ENCODE assay signal across 8 mouse cellular contexts in the genomic region with DNA sequence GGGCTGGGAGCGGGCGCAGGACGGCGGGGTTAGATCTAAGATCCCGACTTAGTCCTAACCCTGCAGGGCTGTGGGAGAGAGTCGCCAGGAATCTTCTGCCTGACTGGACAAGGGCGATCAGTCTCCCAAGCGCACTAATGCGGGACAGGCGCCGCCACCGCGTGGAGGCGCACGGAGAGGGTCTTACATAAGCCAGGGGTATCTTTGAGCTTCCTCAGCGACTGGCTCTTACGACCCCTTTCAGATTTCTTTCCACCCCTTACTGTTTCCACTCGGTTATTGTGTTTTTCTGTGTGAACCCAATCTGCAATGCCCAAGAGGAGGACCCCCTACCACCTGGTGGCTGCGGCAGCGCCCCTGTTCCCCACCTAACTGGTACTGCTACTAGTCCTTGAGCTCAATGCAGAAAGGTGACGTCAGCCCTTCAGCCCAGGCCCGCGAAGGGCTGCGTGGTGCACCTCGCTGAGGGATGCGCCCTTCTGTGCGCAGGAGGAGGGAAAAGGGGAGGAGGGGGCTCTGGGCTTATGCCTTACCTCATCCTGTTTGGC. TPM values are rescaled to one million over a fixed set of nuclear protein-coding genes. Genes with fewer than 3 reads are reported as not detected.
DNase-seq lines count a peak whose midpoint lies in the region; ATAC-seq lines count a peak whose summit lies in the region.

No protein-coding gene starts in this region.

- no peaks in the 10 kb centered on the region for H3K4me1 ChIP-seq in hindbrain, embryonic 10.5 days (replicated peaks)
- H3K4me1 ChIP-seq in lung, embryonic 15.5 days, result no peaks in the 10 kb centered on the region

- DNase-seq in R1 (ENCODE audit: low read depth, low spot score), result peak; percentile 8
- peak; percentile 66 for DNase-seq in cerebellum, adult 8-10 months
- peak; percentile 52 to 74 for DNase-seq in frontal cortex, adult 2 months (ENCODE audit: extremely low spot score in 1 of 2, low spot score in 1 of 2)
- peak; percentile 67 for DNase-seq in hindbrain, embryonic 10.5 days (ENCODE audit: low spot score)
- DNase-seq in layer of hippocampus, postnatal 14 days (ENCODE audit: low spot score in 2 of 2), result peak; percentile 60 to 74
- peak; percentile 76 for DNase-seq in right cerebral cortex, adult 18-20 months
- no peak for DNase-seq in c-Kit-positive CD71-positive TER-119-positive erythroid progenitor cells, embryonic 14.5 days (ENCODE audit: low spot score)

- H3K36me3 ChIP-seq in hindbrain, embryonic 10.5 days, result no peaks in the 10 kb centered on the region
- H3K36me3 ChIP-seq in lung, embryonic 15.5 days, result no peaks in the 10 kb centered on the region

- peak overlapping the region; percentile 65 for H3K4me2 ChIP-seq in lung, embryonic 15.5 days

- H3K27me3 ChIP-seq in hindbrain, embryonic 10.5 days (ENCODE audit: insufficient read depth, poor library complexity, severe bottlenecking), result peaks cover 4% of the 10 kb centered on the region; the same call in 1 of the 2 replicates
- no peaks in the 10 kb centered on the region for H3K27me3 ChIP-seq in lung, embryonic 15.5 days

- H3K27ac ChIP-seq in hindbrain, embryonic 10.5 days, result peak overlapping the region; percentile 78
- peak overlapping the region; percentile 19; the same call in 1 of the 2 replicates for H3K27ac ChIP-seq in lung, embryonic 15.5 days

- peak overlapping the region; percentile 56 for H3K4me3 ChIP-seq in hindbrain, embryonic 10.5 days
- peak overlapping the region; percentile 55 for H3K4me3 ChIP-seq in lung, embryonic 15.5 days

- 15% methylated on average over 27 of the region's 27 CpGs for WGBS in hindbrain, embryonic 10.5 days
- WGBS in lung, embryonic 15.5 days, result 13% methylated on average over 27 of the region's 27 CpGs

- ATAC-seq in lung, embryonic 15.5 days (ENCODE audit: borderline replicate concordance, extremely low read depth, low FRiP score, low TSS enrichment), result peak; percentile 67; the same call in 1 of the 2 replicates

- H3K9ac ChIP-seq in lung, embryonic 15.5 days, result peak overlapping the region; percentile 49

- no peaks in the 10 kb centered on the region for H3K9me3 ChIP-seq in hindbrain, embryonic 10.5 days
- no peaks in the 10 kb centered on the region for H3K9me3 ChIP-seq in lung, embryonic 15.5 days

RNA-seq across cellular contexts. Expression of a gene that starts 0.8 kb away (rescaled TPM):
- 1,738 and 1,925 TPM in 2 replicates for polyA plus RNA-seq in frontal cortex, adult 2 months (2012; rRNA removed)
- polyA plus RNA-seq in hindbrain, embryonic 10.5 days (2016; fragmentation: Nextera tagmentation; extraction: Ambion mirVana), result 65.7 and 76.3 TPM in 2 replicates
- total RNA-seq in layer of hippocampus, postnatal 14 days (2021), result 1,000 to 10,000 TPM in 1 of 2 experiments, 100 to 1,000 TPM in 1; 973 to 1,092 TPM
- 93.4 and 103 TPM in 2 replicates for polyA plus RNA-seq in lung, embryonic 15.5 days (2015; fragmentation: Nextera tagmentation; extraction: Ambion mirVana)

Comparison
In these comparisons a context has a peak if more than half of its experiments do, and no peak if none do; other contexts are left out.
1. RNA of a gene that starts 0.8 kb away (polyA plus RNA-seq): 1,738 to 1,925 TPM in frontal cortex, adult 2 months; 93.4 to 103 TPM in lung, embryonic 15.5 days and 65.7 to 76.3 TPM in hindbrain, embryonic 10.5 days; every median in the first group is over 10 times any median in the second.